Mouse (Mus musculus): ENCODE data around the gene Nek6. TPM values are rescaled to one million over a fixed set of nuclear protein-coding genes. Genes with fewer than 3 reads are reported as not detected.

Nek6 gene
- polyA plus RNA-seq, 1 experiment from 2014 or later, result 43.7 TPM

DNA sequence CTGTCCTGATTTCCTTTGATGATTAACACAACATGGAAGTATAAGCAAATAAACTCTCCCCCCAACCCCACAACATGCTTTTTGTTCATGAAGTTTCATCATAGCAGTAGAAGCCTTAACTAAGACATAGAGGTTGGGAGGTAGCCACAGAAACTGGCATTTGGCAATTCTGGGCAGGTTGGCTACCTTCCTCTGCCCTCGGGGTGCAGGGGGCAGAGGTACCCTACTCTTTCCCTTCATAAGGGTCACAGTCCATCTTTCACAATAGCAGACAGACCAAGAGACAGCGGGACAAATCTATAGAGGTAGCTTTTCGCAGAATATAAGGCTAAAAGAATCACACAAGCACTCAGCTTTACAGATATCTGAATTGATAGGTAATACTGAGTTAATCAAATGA is 8.7 kb upstream of the Nek6 start:
- no peak overlapping the region for H3K4me3 ChIP-seq (ENCODE audit: low read depth, low read length)
- DNase-seq (ENCODE audit: low spot score) (no peak), ATAC-seq (ENCODE audit: low FRiP score, low TSS enrichment) (no peak)
- H3K4me1 ChIP-seq (replicated peaks; ENCODE audit: control insufficient read depth, insufficient read depth), result 0 out of 2 replicates have a peak, but pooled peaks cover 2% of the 10 kb centered on the region
- no peak overlapping the region for H3K27ac ChIP-seq (replicated peaks)
- H3K4me2 ChIP-seq (replicated peaks; ENCODE audit: low read depth), result no peak overlapping the region
- H3K9ac ChIP-seq (ENCODE audit: low read length), result no peak overlapping the region
- H3K27me3 ChIP-seq (ENCODE audit: control insufficient read depth, insufficient read depth, low read length), result no peaks in the 10 kb centered on the region
- H3K9me3 ChIP-seq (ENCODE audit: control insufficient read depth, low read length), result no peaks in the 10 kb centered on the region
- no peak for TF ChIP-seq EP300 (optimal IDR thresholded peaks at IDR 0.05)
- no peak for TF ChIP-seq CTCF (IDR thresholded peaks at IDR 0.05; ENCODE audit: low read depth)
- 90% methylated on average over 3 of the region's 3 CpGs for WGBS
- H3K36me3 ChIP-seq (ENCODE audit: control insufficient read depth, insufficient read depth, low read length), result no peaks in the 10 kb centered on the region

GRCm38 (mm10) chr2:38504311-38504710 is 7.1 kb upstream of the Nek6 start:
- Histone ChIP-seq H3K9ac (ENCODE audit: low read length) (no peak overlapping the region), H3K4me1 (replicated peaks; ENCODE audit: control insufficient read depth, insufficient read depth) (0 out of 2 replicates have a peak, but pooled peaks cover 2% of the 10 kb centered on the region), H3K4me2 (replicated peaks; ENCODE audit: low read depth) (no peak overlapping the region), H3K27ac (replicated peaks) (no peak overlapping the region), H3K36me3 (ENCODE audit: control insufficient read depth, insufficient read depth, low read length) (no peaks in the 10 kb centered on the region), H3K27me3 (ENCODE audit: control insufficient read depth, insufficient read depth, low read length) (no peaks in the 10 kb centered on the region), H3K4me3 (ENCODE audit: low read depth, low read length) (no peak overlapping the region), H3K9me3 (ENCODE audit: control insufficient read depth, low read length) (no peaks in the 10 kb centered on the region)
- no peak for TF ChIP-seq EP300 (optimal IDR thresholded peaks at IDR 0.05)
- TF ChIP-seq CTCF (IDR thresholded peaks at IDR 0.05; ENCODE audit: low read depth), result no peak
- no peak for DNase-seq (ENCODE audit: low spot score)
- ATAC-seq (ENCODE audit: low FRiP score, low TSS enrichment), result no peak; the same call in 1 of the 2 replicates
- WGBS, result 27% methylated on average over 6 of the region's 6 CpGs

GRCm38 (mm10) chr2:38507181-38507580 is 4.3 kb upstream of the Nek6 start:
- Histone ChIP-seq H3K4me3 (ENCODE audit: low read depth, low read length) (no peak overlapping the region), H3K27me3 (ENCODE audit: control insufficient read depth, insufficient read depth, low read length) (no peaks in the 10 kb centered on the region), H3K4me2 (replicated peaks; ENCODE audit: low read depth) (no peak overlapping the region), H3K36me3 (ENCODE audit: control insufficient read depth, insufficient read depth, low read length) (no peaks in the 10 kb centered on the region), H3K9me3 (ENCODE audit: control insufficient read depth, low read length) (no peaks in the 10 kb centered on the region), H3K4me1 (replicated peaks; ENCODE audit: control insufficient read depth, insufficient read depth) (0 out of 2 replicates have a peak, but pooled peaks cover 2% of the 10 kb centered on the region), H3K27ac (replicated peaks) (no peak overlapping the region), H3K9ac (ENCODE audit: low read length) (no peak overlapping the region)
- WGBS, result 85% methylated on average over 1 of the region's 1 CpGs
- TF ChIP-seq CTCF (IDR thresholded peaks at IDR 0.05; ENCODE audit: low read depth), result no peak
- TF ChIP-seq EP300 (optimal IDR thresholded peaks at IDR 0.05), result no peak
- no peak for ATAC-seq (ENCODE audit: low FRiP score, low TSS enrichment)
- DNase-seq (ENCODE audit: low spot score), result no peak

GRCm38 (mm10) chr2:38509004-38509719 is 2.3 kb upstream of the Nek6 start:
- Histone ChIP-seq H3K36me3 (ENCODE audit: control insufficient read depth, insufficient read depth, low read length) (no peaks in the 10 kb centered on the region), H3K4me1 (replicated peaks; ENCODE audit: control insufficient read depth, insufficient read depth) (peaks cover 6% of the 10 kb centered on the region; the same call in 1 of the 2 replicates), H3K27me3 (ENCODE audit: control insufficient read depth, insufficient read depth, low read length) (no peaks in the 10 kb centered on the region), H3K4me2 (replicated peaks; ENCODE audit: low read depth) (no peak overlapping the region), H3K9ac (ENCODE audit: low read length) (no peak overlapping the region), H3K27ac (replicated peaks) (no peak overlapping the region), H3K9me3 (ENCODE audit: control insufficient read depth, low read length) (no peaks in the 10 kb centered on the region), H3K4me3 (ENCODE audit: low read depth, low read length) (no peak overlapping the region)
- TF ChIP-seq CTCF (IDR thresholded peaks at IDR 0.05; ENCODE audit: low read depth) (no peak), EP300 (optimal IDR thresholded peaks at IDR 0.05) (no peak)
- DNase-seq (ENCODE audit: low spot score), result no peak
- ATAC-seq (ENCODE audit: low FRiP score, low TSS enrichment), result no peak
- 75% methylated on average over 7 of the region's 7 CpGs for WGBS

DNA sequence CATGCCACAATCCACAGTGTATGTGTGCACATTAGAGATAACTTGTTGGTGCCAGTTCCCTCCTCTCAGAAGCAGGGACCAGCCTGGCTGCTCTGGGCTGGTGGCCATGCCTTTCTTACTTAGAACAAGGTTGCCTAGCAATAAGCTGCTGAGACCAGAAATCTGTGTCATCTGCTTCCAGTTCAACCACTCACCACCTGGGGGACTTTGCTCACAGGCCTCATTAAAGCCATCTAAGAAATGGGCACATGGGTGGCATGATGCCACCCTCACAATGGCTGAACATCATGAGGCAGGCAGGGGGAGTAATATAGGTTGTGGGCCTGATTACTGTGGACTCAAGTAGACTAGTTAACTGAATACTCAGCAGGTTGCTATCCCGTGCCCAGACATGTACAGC is 1.3 kb upstream of the Nek6 start:
- H3K4me1 ChIP-seq (replicated peaks; ENCODE audit: control insufficient read depth, insufficient read depth), result peaks cover 3% of the 10 kb centered on the region
- no peaks in the 10 kb centered on the region for H3K27me3 ChIP-seq (ENCODE audit: control insufficient read depth, insufficient read depth, low read length)
- peak; percentile 42; the same call in 1 of the 2 replicates for TF ChIP-seq CTCF (IDR thresholded peaks at IDR 0.05; ENCODE audit: low read depth)
- TF ChIP-seq EP300 (optimal IDR thresholded peaks at IDR 0.05), result no peak
- H3K36me3 ChIP-seq (ENCODE audit: control insufficient read depth, insufficient read depth, low read length), result no peaks in the 10 kb centered on the region
- 58% methylated on average over 1 of the region's 1 CpGs for WGBS
- ATAC-seq (ENCODE audit: low FRiP score, low TSS enrichment) (no peak), DNase-seq (ENCODE audit: low spot score) (no peak)
- no peak overlapping the region for H3K4me2 ChIP-seq (replicated peaks; ENCODE audit: low read depth)
- H3K9ac ChIP-seq (ENCODE audit: low read length), result no peak overlapping the region
- H3K27ac ChIP-seq (replicated peaks), result no peak overlapping the region
- no peak overlapping the region for H3K4me3 ChIP-seq (ENCODE audit: low read depth, low read length)
- no peaks in the 10 kb centered on the region for H3K9me3 ChIP-seq (ENCODE audit: control insufficient read depth, low read length)

Measured in stomach, postnatal 0 days (tissue).